Mouse (Mus musculus) cortical plate, adult 2 months (tissue): ENCODE data around the gene Ror1.

Source experiments
- CTCF ChIP-seq: fragments of 200-500 bp; IDR thresholded peaks from 2 replicates; pipeline ENCODE4 v1.5.1; 2011; ENCODE audit warnings: mild to moderate bottlenecking, control low read depth, low read length; ENCODE audit not compliant: insufficient read depth; ENCODE audit errors: extremely low read depth
- POLR2A ChIP-seq: fragments of 200-500 bp; IDR thresholded peaks from 2 replicates; pipeline ENCODE4 v1.6.1; 2011; ENCODE audit warnings: mild to moderate bottlenecking, low read length, control low read depth; ENCODE audit not compliant: insufficient read depth; ENCODE audit errors: extremely low read depth

DNA sequence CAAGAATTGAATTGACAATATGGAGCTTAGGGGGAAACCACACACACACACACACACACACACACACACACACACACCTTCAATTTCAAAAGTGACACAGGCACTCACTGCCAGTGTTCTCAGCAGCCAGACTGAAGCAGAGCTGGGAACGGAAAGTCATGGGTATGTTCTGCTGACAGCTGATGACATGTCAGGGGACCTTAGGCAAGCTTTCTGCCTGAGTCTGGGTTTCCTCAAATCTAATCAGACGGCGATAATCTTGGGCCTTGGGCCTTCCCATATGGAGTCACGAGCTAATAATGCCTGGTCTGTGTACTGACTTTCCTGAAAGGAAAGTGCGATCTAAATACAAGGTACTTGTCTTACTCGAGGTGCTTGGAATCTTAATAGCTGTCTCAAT lies 202.1 kb downstream of the Ror1 start:
- TF ChIP-seq CTCF (no peak), POLR2A (no peak)
